Mouse (Mus musculus) mouse trophoblast stem cell (cell line): ENCODE data around the gene Mrpl20.

Experiments
- in situ Hi-C, 2 experiments: fragments of 300-500 bp; cut with MseI, MboI; formaldehyde crosslinking; loops; 2 replicates in 1 of 2; 3 replicates in 1 of 2; pipeline ENCODE4 v1.15.1; 2025

Gene Mrpl20

GRCm38 (mm10) chr4:155831831-155832230 is 29.2 kb downstream of the Mrpl20 start:
- in situ Hi-C loops = no loop called here

GRCm38 (mm10) chr4:155832321-155832720 is 29.6 kb downstream of the Mrpl20 start:
- in situ Hi-C loops = no loop called here

GRCm38 (mm10) chr4:155833234-155833633 is 30.6 kb downstream of the Mrpl20 start:
- in situ Hi-C loops = no loop called here

GRCm38 (mm10) chr4:155833836-155834235 is 31.2 kb downstream of the Mrpl20 start:
- in situ Hi-C loops = no loop called here

GRCm38 (mm10) chr4:155837404-155838010 is 34.8 kb downstream of the Mrpl20 start:
- in situ Hi-C loops = no loop called here

GRCm38 (mm10) chr4:155838187-155839153 is 35.8 kb downstream of the Mrpl20 start:
- in situ Hi-C loops = no loop called here

- in situ Hi-C loops = no loop called here
These were observed 36.8 kb downstream of the Mrpl20 start, which contains the start of gene Mxra8 for GRCm38 (mm10) chr4:155839483-155839910. Gene Mxra8 (plus strand): TSS chr4:155839680.

GRCm38 (mm10) chr4:155840076-155841002 is 37.7 kb downstream of the Mrpl20 start:
- in situ Hi-C loops = no loop called here

- in situ Hi-C loops = no loop called here
These were observed 38.4 kb downstream of the Mrpl20 start for GRCm38 (mm10) chr4:155841003-155841454.

GRCm38 (mm10) chr4:155841651-155842270 is 39.1 kb downstream of the Mrpl20 start:
- in situ Hi-C loops = no loop called here

GRCm38 (mm10) chr4:155843231-155843630 is 40.6 kb downstream of the Mrpl20 start:
- in situ Hi-C loops = no loop called here

GRCm38 (mm10) chr4:155846871-155847578 is 44.3 kb downstream of the Mrpl20 start, which contains the start of gene Dvl1:
Gene Dvl1 (plus strand): TSS chr4:155847402.
- in situ Hi-C loops = no loop called here

GRCm38 (mm10) chr4:155847591-155848352 is 45.1 kb downstream of the Mrpl20 start:
- in situ Hi-C loops = no loop called here

GRCm38 (mm10) chr4:155848434-155849095 is 45.9 kb downstream of the Mrpl20 start:
- in situ Hi-C loops = no loop called here

GRCm38 (mm10) chr4:155849391-155849790 is 46.7 kb downstream of the Mrpl20 start:
- in situ Hi-C loops = no loop called here

- in situ Hi-C loops = no loop called here
These were observed 47.2 kb downstream of the Mrpl20 start for GRCm38 (mm10) chr4:155849792-155850451.

GRCm38 (mm10) chr4:155851368-155851767 is 48.7 kb downstream of the Mrpl20 start:
- in situ Hi-C loops = no loop called here

- in situ Hi-C loops = no loop called here
These were observed 49.3 kb downstream of the Mrpl20 start for GRCm38 (mm10) chr4:155851951-155852411.
